Mouse (Mus musculus) lung, embryonic 16.5 days (tissue): Measurements from ENCODE around the gene Nktr. TPM values are rescaled to one million over a fixed set of nuclear protein-coding genes. Genes with fewer than 3 reads are reported as not detected.
A peak's percentile ranks its signal among the peaks of the same experiment; 100 is the strongest.

Experiments used
- ATAC-seq: fragments of 200-750 bp; cut with Nextera tagmentation; 2 replicates; pipeline ENCODE4 v1.8.0; 2017; ENCODE audit warnings: low read depth, mild to moderate bottlenecking, moderate library complexity
- H3K27ac ChIP-seq: fragments of 300-500 bp; sonication (generic); 2 replicates; pipeline ENCODE4 v1.5.1; 2014; ENCODE audit warnings: mild to moderate bottlenecking, control low read depth, low read length
- H3K27me3 ChIP-seq: fragments of 300-500 bp; sonication (generic); 2 replicates; pipeline ENCODE4 v1.6.1; 2014; ENCODE audit warnings: low read depth, low read length, mixed read lengths; ENCODE audit not compliant: control insufficient read depth, insufficient read depth
- H3K36me3 ChIP-seq: fragments of 300-500 bp; sonication (generic); 2 replicates; pipeline ENCODE4 v1.6.1; 2014; ENCODE audit warnings: low read length; ENCODE audit not compliant: control insufficient read depth, insufficient read depth
- H3K4me1 ChIP-seq: fragments of 300-500 bp; sonication (generic); replicated peaks from 2 replicates; pipeline ENCODE4 v1.6.1; 2014; ENCODE audit warnings: low read length, mixed read lengths; ENCODE audit not compliant: control insufficient read depth, insufficient read depth
- H3K4me2 ChIP-seq: fragments of 300-500 bp; sonication (generic); 2 replicates; pipeline ENCODE4 v1.6.1; 2014; ENCODE audit warnings: low read depth, low read length, control low read depth
- H3K4me3 ChIP-seq: fragments of 300-500 bp; sonication (generic); 2 replicates; pipeline ENCODE4 v1.5.1; 2014; ENCODE audit warnings: mild to moderate bottlenecking, low read length, control low read depth
- H3K9ac ChIP-seq: fragments of 300-500 bp; sonication (generic); 2 replicates; pipeline ENCODE4 v1.6.1; 2014; ENCODE audit warnings: low read length, control low read depth
- H3K9me3 ChIP-seq: fragments of 300-500 bp; sonication (generic); 2 replicates; pipeline ENCODE4 v1.6.1; 2016; ENCODE audit warnings: low read length; ENCODE audit not compliant: control insufficient read depth
- WGBS: fragments of 180-500 bp; shearing (Covaris S2); extraction: QIAGEN DNeasy Blood & Tissue Kit; methylation state at CpG from one replicate; pipeline ENCODE4 v1.1.7; 2014; 5-methylcytosine and 5-hydroxymethylcytosine counted together
- polyA plus RNA-seq: library from polyadenylated mRNA; unstranded; fragments of >200 nt; fragmentation: Nextera tagmentation; extraction: Ambion mirVana; gene quantifications from 2 replicates; pipeline ENCODE4 v1.2.1, GENCODE M21; 2015

Gene Nktr
- polyA plus RNA-seq = 61.9 and 69.5 TPM in 2 replicates

- H3K9ac ChIP-seq = peak within 1 kb of the TSS; percentile 91
- under 1% methylated on average over 51 of the region's 61 CpGs for WGBS
- H3K4me1 ChIP-seq = peaks cover 12% of the 10 kb centered on the region; the same call in 1 of the 2 replicates
- peak within 1 kb of the TSS; percentile 94 for H3K4me3 ChIP-seq
- H3K9me3 ChIP-seq = peaks cover 4% of the 10 kb centered on the region; the same call in 1 of the 2 replicates
- peak within 1 kb of the TSS; percentile 96 for H3K27ac ChIP-seq
- H3K4me2 ChIP-seq = peak within 1 kb of the TSS; percentile 93
- H3K27me3 ChIP-seq = no peaks in the 10 kb centered on the region
- ATAC-seq = peak; percentile 100
- H3K36me3 ChIP-seq = peaks cover 2% of the 10 kb centered on the region; the same call in 1 of the 2 replicates
Observed at GRCm38 (mm10) chr9:121718792-121719318, at the start of gene Nktr. Gene Nktr (plus strand): TSS chr9:121719169.

DNA sequence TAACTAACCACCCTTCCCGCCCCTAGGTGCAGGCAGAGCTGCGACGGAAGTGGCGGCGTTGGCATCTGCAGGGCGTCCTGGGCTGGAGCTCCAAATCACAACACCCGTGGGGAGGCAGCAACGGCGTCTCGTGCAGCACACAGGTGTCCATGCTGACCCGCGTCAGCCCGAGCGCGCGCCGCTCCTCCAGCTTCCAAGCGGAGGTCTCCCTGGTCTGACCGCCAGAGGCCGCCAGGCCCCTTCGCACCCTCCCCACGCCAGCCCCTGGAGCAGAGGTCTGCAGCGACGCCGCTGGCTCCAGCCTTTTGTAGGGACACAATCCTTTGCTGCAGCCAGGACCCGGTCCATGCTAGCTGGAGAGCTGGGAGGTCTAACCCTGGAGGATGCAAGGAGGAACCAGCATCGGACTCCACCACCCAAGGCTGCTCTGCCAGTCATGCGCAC is 49.6 kb upstream of the Nktr start:
- Histone ChIP-seq H3K4me1 (peaks cover 13% of the 10 kb centered on the region), H3K27ac (no peak overlapping the region), H3K4me2 (peak overlapping the region; percentile 44), H3K9me3 (no peaks in the 10 kb centered on the region), H3K27me3 (peaks cover 17% of the 10 kb centered on the region), H3K9ac (peak overlapping the region; percentile 45), H3K36me3 (no peaks in the 10 kb centered on the region), H3K4me3 (peak overlapping the region; percentile 15)
- ATAC-seq = peak; percentile 73
- WGBS = under 1% methylated on average over 28 of the region's 28 CpGs

GRCm38 (mm10) chr9:121671300-121671699 is 47.7 kb upstream of the Nktr start:
- peaks cover 11% of the 10 kb centered on the region for H3K27me3 ChIP-seq
- H3K4me3 ChIP-seq = no peak overlapping the region
- no peaks in the 10 kb centered on the region for H3K36me3 ChIP-seq
- peaks cover 13% of the 10 kb centered on the region for H3K4me1 ChIP-seq
- no peak overlapping the region for H3K27ac ChIP-seq
- no peak overlapping the region for H3K9ac ChIP-seq
- H3K4me2 ChIP-seq = no peak overlapping the region
- no peak for ATAC-seq
- H3K9me3 ChIP-seq = no peaks in the 10 kb centered on the region
- 23% methylated on average over 7 of the region's 7 CpGs for WGBS

DNA sequence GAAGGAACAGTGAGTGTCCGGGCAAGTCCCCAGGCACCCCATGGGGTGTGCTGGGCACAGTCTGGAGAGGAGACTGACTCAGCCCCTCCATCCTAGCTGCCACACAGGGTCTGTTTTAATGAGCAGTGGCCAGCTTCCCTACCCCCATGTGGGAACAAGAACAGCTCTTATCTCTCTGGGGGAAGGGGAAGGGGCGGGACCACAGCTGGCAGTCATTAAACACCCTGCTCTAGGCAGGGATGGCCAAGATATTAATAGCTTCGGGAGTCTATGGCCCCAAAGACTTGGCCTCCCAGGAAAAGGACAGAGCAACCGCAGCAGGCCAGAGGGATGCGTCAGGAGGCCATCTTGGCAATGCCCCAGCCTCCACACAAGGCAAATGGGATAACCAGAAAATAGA is 46.7 kb upstream of the Nktr start:
- 28% methylated on average over 5 of the region's 5 CpGs for WGBS
- peaks cover 15% of the 10 kb centered on the region for H3K4me1 ChIP-seq
- H3K9ac ChIP-seq = no peak overlapping the region
- H3K4me2 ChIP-seq = no peak overlapping the region
- no peaks in the 10 kb centered on the region for H3K9me3 ChIP-seq
- ATAC-seq = peak; percentile 42
- no peaks in the 10 kb centered on the region for H3K36me3 ChIP-seq
- no peak overlapping the region for H3K4me3 ChIP-seq
- peaks cover 11% of the 10 kb centered on the region for H3K27me3 ChIP-seq
- H3K27ac ChIP-seq = no peak overlapping the region

DNA sequence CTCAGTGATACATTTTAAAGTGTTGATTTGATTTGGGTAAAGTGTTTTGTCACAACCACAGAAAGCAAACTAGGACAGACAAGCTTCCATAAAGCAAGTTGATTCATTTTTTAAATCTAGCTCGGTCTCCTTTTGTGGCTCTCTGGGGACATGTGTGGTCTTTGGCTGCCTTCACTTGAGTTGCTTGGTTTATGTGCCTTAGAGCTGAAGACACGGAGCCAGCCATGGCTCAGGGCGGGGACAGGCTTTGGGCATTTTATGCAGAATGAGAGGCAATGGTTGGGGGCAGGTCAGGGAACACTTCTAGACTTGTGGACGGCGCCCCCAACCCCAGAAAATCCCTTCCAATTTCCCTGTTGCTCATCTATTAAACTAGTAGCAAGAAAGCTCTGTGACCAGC is 45.3 kb upstream of the Nktr start:
- no peak overlapping the region for H3K9ac ChIP-seq
- WGBS = 85% methylated on average over 5 of the region's 5 CpGs
- no peak overlapping the region for H3K4me3 ChIP-seq
- no peak overlapping the region for H3K4me2 ChIP-seq
- no peaks in the 10 kb centered on the region for H3K9me3 ChIP-seq
- peaks cover 25% of the 10 kb centered on the region for H3K4me1 ChIP-seq
- no peaks in the 10 kb centered on the region for H3K36me3 ChIP-seq
- H3K27me3 ChIP-seq = peaks cover 3% of the 10 kb centered on the region
- no peak for ATAC-seq
- H3K27ac ChIP-seq = no peak overlapping the region

DNA sequence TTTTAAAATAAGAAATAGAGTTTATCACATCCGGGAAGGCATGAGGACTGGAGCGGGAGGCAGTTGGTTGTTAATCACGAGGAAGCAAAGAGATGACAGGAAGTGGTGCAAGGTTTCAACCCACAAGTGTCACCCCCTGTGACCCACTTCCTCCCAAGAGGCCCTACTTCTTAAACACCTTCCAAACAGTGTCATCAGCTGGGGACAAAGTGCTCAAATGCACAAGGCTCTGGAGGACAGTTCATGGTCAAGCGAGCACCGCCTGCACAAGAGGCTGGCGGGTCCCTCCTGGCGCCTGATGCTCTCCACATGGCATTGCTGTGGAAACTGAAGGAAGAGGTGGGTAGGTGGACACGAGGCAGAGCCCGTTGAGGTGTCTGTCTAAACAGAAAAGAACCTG is 44.0 kb upstream of the Nktr start:
- Histone ChIP-seq H3K27ac (no peak overlapping the region), H3K27me3 (no peaks in the 10 kb centered on the region), H3K36me3 (no peaks in the 10 kb centered on the region), H3K4me1 (peaks cover 25% of the 10 kb centered on the region), H3K9me3 (no peaks in the 10 kb centered on the region), H3K4me2 (no peak overlapping the region), H3K9ac (no peak overlapping the region), H3K4me3 (no peak overlapping the region)
- no peak for ATAC-seq
- 72% methylated on average over 9 of the region's 9 CpGs for WGBS

DNA sequence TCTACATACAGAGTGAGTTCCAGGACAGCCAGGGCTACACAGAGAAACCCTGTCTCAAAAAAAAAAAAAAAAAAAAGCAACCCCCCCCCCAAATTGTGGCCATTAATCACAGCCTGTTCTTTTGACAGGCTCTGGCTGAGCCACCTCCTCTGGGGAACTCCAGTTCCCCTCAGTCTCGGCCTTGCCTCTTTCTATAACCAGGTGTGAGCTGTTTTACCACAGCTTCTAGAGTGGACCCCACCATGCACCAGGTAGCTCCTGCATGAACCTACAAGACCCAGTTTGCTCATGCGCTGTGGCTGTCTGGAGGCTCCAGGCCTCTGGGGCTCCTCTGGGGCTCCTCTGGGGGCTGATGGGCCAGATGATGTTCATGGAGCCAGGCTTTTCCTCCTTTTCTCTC is 43.4 kb upstream of the Nktr start:
- Histone ChIP-seq H3K4me1 (peaks cover 25% of the 10 kb centered on the region), H3K36me3 (no peaks in the 10 kb centered on the region), H3K9me3 (no peaks in the 10 kb centered on the region), H3K4me2 (no peak overlapping the region), H3K27me3 (no peaks in the 10 kb centered on the region), H3K27ac (no peak overlapping the region), H3K9ac (no peak overlapping the region), H3K4me3 (no peak overlapping the region)
- WGBS = 96% methylated on average over 2 of the region's 2 CpGs
- ATAC-seq = no peak

- Histone ChIP-seq H3K27me3 (no peaks in the 10 kb centered on the region), H3K36me3 (no peaks in the 10 kb centered on the region), H3K4me2 (0 out of 2 replicates have a peak overlapping the region, but pooled peaks have one; percentile 5), H3K9ac (no peak overlapping the region), H3K27ac (0 out of 2 replicates have a peak overlapping the region, but pooled peaks have one; percentile 8), H3K9me3 (no peaks in the 10 kb centered on the region), H3K4me3 (no peak overlapping the region), H3K4me1 (peaks cover 21% of the 10 kb centered on the region)
- WGBS = 34% methylated on average over 4 of the region's 4 CpGs
- ATAC-seq = no peak
Observed at GRCm38 (mm10) chr9:121677069-121677468, 41.9 kb upstream of the Nktr start.

DNA sequence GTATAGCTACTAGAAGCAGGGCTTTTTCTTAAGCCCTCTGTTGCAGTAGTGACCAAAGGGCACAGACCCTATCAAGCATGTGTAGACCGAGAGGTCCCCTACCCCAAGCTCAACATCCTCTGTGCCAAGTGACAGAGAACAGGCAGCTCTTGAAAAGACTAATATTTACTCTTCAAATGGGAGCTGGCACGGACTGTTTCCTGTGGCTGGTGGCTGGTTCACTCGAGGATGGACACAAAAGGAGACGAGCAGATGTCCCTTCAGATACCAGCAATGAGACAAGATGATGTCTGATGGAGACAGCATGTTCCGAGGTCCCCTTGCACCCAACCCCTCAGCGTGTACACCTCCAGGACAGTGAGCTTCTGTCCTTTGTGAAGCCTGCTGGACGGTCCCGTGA is 41.5 kb upstream of the Nktr start:
- Histone ChIP-seq H3K27me3 (no peaks in the 10 kb centered on the region), H3K9me3 (no peaks in the 10 kb centered on the region), H3K4me3 (no peak overlapping the region), H3K27ac (peak overlapping the region; percentile 14; the same call in 1 of the 2 replicates), H3K4me2 (0 out of 2 replicates have a peak overlapping the region, but pooled peaks have one; percentile 5), H3K4me1 (peaks cover 17% of the 10 kb centered on the region), H3K9ac (peak overlapping the region; percentile 42; the same call in 1 of the 2 replicates), H3K36me3 (no peaks in the 10 kb centered on the region)
- 24% methylated on average over 8 of the region's 8 CpGs for WGBS
- peak; percentile 50 for ATAC-seq
